Mouse (Mus musculus) kidney, adult 9 months (tissue): ENCODE results near the gene Unc45b.
"Not testable (repeated sequence)": the region's sequence is repeated elsewhere in the genome, so short reads cannot be mapped to it uniquely, and the experiment has no call there.

Experiments used
- DNase-seq: peaks from one replicate; pipeline ENCODE4 v3.0.0; 2022

Unc45b gene

DNA sequence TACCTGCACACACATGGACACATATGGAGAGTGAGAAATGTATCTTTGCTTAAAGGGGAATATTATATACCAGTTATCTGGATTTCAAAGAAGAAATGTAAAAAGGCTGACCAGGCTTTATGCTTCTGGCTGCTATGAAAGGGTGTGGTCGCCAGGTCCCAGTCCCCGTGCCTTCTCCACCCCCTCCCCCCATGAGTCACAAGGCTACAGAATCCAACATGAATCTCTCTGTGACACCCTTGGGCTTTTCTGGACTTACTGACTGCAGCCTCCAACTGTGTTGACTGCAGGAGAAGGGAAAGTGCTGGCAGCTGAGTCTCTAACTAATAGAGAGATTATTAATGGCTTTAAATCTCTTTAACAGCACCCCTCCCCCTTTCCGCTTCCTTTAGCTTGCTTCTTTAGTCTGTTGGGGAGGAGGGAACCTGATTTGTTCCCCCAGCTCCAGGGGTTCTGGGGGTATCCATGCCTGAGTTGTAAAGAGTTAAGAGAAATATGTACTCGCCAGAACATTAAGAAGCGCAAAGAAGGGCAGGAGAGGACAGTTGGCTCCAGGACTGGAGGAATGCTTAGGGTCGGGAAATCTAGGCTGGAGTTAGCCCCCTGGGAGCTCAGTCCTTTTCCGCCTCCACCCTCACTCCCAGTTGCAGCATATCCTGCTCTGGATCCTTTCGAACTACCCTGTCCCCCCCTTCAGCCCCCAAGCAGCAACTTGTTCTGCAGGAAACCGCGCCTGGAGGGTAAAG is 40.6 kb downstream of the Unc45b start, which contains the start of gene Slfn5:
Gene Slfn5, plus strand, starts transcription at position 614 of the 746 bp plus-strand sequence.
- DNase-seq, result peak; percentile 71

DNA sequence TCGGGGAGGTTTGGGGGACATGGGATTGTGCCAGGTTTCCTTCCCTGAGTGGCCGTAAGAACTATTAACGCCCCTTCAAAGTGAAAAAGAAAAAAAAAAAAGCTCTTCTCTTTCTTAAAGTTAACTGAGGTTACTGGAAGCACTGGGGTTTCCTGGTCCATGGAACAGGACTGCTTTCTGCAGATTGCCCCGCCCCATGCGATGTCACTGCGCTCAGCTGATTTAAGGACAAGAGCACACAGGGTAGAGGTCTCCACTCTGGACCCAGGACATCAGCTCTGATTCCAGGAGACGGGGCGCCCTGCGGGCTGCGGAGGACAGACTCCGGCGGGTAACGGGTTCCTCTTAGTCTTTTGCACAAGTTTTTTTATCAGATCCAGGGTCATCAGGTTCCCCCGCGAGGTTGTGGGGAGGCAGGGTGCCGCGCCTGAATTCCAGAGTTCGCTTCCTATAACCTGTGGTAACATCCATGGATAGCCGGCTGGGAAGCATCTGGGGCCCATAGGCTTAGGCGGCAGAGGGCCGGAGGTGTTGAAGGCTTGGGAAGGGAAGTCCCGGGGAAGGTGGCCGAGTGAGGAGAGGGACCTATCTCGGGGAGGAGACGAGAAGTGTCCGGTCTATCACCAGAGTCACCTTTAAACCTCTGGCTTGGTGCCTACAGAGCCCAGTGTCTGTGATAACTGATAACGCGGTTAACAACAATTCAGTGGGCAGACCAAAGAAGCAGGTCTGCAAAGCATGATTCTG is 41.7 kb downstream of the Unc45b start:
- peak; percentile 77 for DNase-seq

DNA sequence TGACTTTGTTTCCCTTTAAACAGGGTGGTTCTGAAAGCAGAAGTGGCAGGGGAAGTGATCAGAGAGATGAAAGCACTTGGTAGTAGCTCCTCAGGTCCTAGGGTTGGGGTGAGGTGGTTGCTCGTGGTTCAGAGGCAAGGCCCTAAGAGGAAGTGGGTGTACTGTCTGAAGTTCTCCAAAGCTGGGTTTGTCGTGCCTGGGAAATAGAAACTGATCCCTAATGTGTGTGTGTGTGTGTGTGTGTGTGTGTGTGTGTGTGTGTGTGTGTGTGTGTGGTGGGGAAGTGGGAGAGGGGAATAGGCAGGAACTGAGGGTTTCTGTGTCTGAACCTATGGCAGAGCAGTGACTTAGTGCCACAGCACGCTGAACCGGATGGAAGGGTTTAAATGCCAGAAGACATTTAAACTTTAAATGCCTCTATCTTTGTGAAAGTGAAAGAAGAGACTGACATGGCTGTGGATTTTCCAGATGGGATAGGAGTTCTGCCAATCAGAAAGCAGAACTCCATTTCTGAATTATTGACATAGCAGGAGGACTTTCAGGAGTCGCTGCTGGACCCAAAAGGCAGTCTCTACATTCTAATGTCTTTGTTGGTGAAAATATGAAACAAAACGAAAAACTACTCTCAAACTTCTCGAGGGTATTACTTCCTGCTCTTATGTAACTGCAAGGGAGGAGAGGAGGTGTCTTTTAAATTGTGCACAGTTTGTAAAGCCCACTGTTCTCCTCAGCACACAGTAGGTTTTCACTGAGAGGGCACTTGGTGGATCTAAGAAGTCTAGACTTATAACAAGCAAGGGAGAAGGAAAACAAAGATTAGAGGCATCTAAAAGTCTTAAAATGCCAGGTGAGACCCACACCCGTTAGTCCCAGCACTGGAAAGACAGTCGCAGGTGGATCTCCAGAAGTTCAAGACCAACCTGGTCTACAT is 42.5 kb downstream of the Unc45b start:
- DNase-seq, result peak; percentile 23

DNA sequence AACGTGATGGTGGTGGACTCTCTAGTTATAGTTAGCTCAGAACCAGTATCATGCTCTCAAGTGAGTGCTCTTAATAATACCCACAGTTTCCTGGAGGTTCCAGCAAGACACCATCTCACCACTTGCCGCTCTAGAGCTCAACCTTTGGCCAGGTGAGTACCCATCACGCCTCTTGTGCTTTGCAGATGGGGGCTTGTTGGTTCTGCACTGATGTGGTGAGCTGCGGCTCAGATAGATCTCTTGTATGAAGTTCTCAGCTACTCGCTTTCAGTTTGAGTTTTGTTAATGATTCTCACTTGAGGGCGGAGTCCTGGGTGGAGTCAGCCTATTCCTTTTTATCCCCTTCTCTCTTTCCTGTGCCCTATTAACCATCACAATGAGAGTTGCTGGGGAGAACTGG is 44.3 kb downstream of the Unc45b start:
- DNase-seq, result no peak

DNA sequence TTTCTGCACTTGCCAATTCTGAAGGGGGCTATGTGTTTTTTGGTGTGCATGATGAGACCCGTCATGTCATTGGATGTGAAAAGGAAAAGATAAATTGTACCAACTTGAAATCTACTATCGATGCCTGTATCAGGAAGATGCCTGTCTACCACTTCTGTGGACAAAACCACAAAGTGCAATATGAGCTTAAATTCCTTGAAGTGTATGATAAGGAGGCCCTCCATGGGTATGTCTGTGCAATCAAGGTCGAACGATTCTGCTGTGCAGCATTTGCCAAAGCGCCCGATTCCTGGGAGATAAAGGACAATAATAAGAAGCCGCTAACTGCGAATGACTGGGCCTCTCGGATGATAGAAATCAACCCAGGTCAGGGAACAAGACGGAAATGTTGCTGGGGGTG is 46.6 kb downstream of the Unc45b start:
- DNase-seq, result no peak

DNA sequence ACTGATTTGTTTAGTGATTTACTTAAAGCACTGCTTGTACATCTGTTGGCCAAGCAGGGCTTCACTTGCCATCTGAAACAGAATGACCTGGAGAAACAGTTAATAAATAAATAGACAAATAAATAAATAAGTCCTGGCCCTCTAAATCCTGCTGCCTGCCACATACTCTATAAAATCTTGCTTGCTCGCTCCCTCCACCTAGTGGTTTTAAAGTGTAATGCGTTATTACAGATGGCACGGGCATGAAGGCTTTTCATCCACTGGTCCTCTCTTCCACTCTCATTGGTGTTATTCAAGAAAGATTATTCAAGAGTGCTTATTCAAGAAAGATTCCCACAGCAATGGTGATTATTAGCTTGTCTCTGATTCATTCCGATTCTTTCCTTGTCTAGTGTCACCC is 49.3 kb downstream of the Unc45b start:
- DNase-seq, result peak; percentile 73

DNA sequence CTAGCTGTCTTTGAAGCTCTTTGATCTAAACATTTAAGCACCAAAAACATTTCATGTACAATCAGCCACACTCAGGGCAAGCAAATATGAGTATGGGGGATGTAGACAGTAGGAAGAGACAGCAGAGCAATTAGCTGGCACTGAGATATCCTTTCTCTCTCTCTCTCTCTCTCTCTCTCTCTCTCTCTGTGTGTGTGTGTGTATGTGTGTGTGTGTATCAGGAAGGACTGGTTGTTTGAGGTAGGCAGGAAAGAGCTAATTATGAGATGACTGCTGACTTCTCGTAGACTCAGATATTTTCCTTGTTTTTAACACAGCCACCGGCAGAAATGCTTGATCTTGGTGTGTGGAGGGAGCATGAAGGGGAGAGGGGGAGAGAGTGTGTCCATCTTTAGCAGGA is 51.4 kb downstream of the Unc45b start:
- DNase-seq, result no peak

DNA sequence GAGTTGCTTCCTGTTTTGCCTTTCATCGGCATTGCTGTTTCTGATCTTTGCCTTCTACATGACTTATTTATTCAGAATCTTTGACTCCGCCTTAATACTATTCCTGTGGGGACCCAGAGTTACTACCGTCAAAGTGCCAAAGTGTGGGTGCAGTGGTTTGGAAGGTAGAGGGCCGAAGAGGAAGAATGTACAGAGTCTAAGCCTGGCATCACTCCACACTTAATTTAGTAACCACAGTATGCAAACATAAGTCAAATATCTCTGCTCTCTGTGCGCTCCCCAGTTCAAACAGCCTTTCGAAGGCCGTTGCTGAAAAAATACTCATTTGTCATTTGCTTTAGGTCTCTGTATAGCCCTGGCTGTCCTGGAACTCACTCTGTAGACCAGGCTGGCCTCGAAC is 51.9 kb downstream of the Unc45b start:
- no peak for DNase-seq

DNA sequence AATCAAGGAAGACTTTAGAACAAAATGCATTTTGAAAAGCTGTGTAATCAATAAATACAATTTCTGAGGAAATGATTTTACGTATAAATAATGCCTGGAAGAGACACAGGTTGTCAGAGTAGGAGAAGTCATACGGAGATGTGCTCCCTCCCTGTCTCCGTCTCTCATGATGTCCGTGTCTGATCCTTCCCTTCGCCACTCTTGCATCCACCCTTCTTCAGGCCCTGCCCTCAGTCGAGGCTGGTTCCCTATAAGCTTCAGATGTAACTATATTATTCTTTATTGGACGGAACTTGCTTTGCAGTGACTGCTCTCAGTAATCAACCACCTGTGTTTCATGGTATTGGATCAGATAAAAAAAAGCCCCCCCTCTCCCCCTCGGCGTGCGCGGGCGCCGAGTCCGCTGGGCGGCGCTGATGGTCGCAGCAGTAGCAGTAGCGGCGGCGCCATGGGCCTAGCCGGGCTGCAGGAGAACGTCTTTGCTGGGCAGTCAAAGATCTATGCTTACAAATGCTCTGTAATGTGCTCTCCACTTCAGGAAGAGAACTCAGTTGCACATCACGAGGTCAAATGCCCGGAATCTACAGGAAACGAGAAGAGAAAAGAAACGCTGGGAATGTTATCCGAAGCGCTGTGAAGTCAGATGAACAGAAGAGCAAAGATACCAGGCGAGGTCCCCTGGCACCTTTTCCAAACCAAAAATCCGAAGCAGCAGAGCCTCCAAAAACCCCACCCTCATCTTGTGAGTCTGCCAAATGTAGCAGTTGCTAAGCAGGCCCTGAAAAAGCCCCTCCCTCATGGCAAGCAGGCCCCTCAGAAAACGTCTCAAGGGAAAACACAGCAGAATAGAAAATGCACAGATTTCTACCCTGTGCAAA is 60.6 kb downstream of the Unc45b start:
- DNase-seq, result peak; percentile 20

DNA sequence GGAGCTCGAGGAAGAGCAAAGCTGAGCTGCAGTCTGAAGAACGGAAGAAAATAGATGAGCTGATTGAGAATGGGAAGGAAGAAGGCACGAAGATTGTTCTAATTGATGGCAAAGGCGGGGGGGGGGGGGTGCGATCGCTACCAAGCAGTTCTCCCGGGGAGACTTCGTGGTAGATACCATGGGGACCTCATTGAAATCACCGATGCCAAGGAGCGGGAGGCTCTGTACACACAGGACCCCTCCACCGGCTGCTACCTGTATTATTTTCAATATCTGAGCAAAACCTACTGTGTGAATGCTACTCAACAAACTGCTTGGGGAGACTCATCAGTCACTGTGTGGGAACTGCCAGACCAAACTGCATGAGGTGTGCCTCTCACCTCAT is 61.2 kb downstream of the Unc45b start:
- DNase-seq, result no peak

DNA sequence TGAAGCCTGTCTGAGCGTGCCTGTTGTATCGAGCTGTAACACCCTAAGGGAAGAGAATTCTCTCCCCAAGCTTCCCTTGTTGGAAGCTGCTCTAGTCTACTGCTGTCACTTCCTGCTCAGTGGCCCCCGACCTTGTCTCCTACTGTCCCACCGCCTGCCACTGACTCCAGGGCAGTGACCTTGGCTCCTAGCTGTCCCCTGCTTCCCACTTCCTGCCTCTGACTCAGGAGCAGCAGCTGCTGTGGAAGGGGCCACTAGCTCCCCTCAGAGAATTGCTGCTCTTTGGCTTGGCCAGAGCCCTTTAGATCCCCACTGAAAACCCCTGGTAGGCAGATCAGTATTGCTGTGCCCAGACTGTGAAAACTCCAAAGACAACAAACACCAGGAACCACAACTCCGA is 63.6 kb downstream of the Unc45b start:
- peak; percentile 42 for DNase-seq

DNA sequence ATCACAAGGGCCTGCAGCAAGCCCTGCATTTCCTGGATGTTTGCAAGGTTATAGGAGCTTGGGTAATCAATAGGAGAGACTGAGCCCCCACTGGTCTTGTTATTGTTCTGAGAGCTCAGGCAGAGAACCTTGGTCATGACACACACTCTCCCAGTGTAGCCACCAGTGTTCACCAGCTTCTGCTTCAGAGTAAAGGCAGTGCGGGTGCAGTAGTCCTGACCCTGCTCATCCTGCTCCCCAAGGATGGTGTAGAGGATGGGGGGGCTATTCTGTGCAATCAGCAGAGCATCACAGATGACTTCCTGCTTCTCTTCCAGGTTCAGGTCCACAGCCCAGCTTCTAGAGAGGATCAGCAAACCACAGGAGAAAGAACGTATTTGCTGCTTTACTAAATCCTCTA is 72.1 kb downstream of the Unc45b start:
- not testable (repeated sequence) for DNase-seq

DNA sequence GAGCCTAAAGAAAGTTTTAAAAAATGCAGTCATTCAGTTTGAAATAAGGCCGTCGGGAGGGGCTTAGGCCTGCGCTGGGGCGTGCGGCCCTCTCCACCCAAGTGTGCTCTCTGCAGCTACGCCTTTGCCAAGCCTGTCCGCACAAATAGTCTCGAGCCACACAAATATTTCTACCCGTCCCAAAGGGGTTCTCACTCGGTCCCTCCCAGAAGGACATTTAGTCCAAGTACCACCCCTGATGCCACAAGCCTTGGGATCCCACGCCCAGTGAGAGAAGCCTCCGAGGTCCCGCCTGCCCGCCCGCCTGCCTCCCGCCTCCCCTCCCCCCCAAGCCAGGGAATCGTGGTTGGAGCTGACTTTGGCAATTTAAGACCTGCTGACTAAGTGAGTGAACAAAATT is 72.8 kb downstream of the Unc45b start:
- no peak for DNase-seq

DNA sequence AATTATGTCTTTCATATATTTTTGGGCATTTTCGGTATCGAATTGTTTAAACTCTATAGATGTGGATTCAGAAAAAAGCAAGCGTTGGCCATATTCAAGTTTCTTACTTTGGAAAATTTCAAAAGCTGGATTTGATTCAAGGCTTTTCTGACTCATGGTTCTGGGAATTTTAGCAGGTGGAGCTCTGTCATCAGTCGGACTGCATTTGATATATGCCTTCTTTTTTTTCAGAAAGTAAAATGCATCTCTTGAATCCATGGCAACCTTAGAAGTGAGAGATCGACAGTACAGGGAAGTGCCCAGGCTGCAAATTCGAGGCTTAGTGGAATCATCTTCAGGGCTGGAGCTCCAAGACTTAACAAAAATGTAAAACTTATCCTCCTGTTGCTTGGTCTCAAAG is 77.3 kb downstream of the Unc45b start:
- no peak for DNase-seq

DNA sequence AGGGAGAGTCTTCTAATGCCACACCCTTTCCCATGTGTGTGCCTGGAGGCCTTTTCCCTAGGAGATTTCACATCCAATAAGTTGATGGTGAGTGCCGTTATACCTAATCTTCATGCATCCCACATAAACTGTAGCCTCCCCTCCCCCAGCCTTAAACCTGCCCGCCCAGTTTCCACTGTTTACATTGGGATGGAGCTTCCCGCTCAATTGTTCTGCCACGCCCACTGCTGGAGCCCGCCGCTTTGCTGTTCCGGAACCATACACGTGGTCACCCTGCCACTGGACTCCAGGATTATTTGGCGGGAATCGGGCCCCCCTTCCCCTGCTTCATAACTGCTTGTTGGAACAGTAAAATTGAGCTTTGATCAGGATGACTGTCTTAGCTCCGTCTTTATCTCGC is 79.0 kb downstream of the Unc45b start:
- no peak for DNase-seq

DNA sequence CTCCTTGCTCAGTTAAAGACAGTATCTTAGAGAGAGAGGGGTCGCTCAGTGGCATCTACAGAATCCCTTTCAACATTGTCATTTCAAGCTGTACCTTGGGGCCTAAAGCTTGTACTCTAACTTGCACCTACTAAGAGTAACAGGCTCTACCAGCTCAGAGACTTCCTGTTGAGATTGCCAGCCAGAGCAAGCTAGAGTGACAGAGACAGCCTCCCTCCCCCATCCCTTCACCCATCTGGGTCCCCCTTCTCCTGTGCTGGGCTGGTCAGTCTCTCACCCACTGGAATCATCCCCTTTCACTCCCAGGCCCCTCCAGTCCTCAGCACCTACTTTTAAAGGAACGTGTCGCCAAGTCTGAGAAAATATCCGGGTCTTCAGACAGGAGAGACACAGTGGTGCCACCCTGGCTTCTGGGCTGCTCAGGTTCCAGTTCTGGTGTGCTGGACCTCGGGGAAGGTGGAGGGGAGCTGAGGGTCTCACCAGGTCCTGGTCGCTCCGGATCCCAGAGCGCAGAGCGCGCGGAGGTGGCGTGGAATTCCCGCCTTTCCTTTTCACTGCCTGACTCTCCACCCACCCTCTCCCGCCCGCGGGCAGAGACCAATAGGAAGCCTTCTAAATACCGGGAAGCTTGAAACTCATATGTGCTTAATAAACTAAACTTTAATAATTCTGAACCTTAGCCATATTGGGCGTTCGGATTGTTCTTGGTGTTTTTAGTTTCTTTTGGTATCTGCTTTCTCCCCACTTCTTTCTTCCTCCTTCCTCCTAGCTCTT is 80.4 kb downstream of the Unc45b start:
- peak; percentile 18 for DNase-seq

DNA sequence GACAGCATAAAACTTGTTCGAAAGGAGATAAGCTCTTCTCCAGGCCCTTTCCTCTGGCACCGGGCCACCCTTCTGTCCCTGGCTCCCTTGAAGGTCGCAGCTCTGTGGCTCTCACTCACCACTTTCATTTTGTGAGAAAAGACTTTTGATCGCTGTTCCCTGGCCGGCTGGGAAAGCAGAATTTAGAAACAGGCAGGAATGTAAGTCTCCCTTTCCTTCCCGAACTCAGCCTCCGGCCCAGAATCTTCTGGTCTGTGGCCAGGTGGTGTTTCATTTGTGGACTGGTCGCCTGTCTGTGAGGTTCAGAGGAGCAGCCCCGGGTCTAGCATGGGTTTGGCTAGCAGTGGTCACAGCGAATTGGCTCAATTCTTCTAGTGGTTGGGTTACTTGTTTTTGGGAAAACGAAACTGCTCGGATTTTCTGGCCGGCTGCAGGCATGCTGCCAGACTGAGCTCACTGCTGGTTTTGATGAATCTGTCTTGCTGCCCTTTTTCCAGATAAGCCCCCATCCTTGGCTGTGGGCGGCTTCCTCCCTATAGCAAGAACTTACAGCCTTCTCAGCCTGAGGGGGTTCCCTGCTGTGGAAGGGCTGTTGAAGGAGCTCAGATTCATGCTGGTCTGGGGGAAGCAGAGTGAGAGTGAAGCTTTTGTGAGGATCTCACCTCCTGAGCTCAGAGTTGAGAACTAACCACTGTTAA is 81.3 kb downstream of the Unc45b start, which contains the start of gene Slfn9:
Gene Slfn9, minus strand, starts transcription at position 362 of the 698 bp plus-strand sequence.
- peak; percentile 28 for DNase-seq
